Mouse (Mus musculus) stomach, embryonic 15.5 days (tissue): Measurements from ENCODE around the gene Sept4. TPM values are rescaled to one million over a fixed set of nuclear protein-coding genes. Genes with fewer than 3 reads are reported as not detected.
A peak's percentile ranks its signal among the peaks of the same experiment; 100 is the strongest.

Experiments
- ATAC-seq: fragments of 200-750 bp; cut with Nextera tagmentation; 2 replicates; pipeline ENCODE4 v1.8.0; 2017; ENCODE audit warnings: low read depth, moderate number of reproducible peaks, moderate TSS enrichment; ENCODE audit not compliant: insufficient read depth, low FRiP score
- H3K27ac ChIP-seq: fragments of 300-500 bp; sonication (generic); 2 replicates; pipeline ENCODE4 v1.5.1; 2015; ENCODE audit warnings: mild to moderate bottlenecking, inconsistent platforms
- H3K27me3 ChIP-seq: fragments of 300-500 bp; sonication (generic); replicated peaks from 2 replicates; pipeline ENCODE4 v1.6.1; 2015; ENCODE audit warnings: inconsistent platforms
- H3K36me3 ChIP-seq: fragments of 300-500 bp; sonication (generic); 2 replicates; pipeline ENCODE4 v1.6.1; 2015; ENCODE audit warnings: inconsistent platforms
- H3K4me1 ChIP-seq: fragments of 300-500 bp; sonication (generic); 2 replicates; pipeline ENCODE4 v1.6.1; 2015; ENCODE audit warnings: inconsistent platforms
- H3K4me2 ChIP-seq: fragments of 300-500 bp; sonication (generic); 2 replicates; pipeline ENCODE4 v1.6.1; 2015; ENCODE audit warnings: mild to moderate bottlenecking, inconsistent platforms
- H3K4me3 ChIP-seq: fragments of 300-500 bp; sonication (generic); replicated peaks from 2 replicates; pipeline ENCODE4 v1.5.1; 2015; ENCODE audit warnings: inconsistent platforms
- H3K9ac ChIP-seq: fragments of 300-500 bp; sonication (generic); 2 replicates; pipeline ENCODE4 v1.6.1; 2015; ENCODE audit warnings: inconsistent platforms
- H3K9me3 ChIP-seq: fragments of 300-500 bp; sonication (generic); 2 replicates; pipeline ENCODE4 v1.6.1; 2016; ENCODE audit warnings: inconsistent platforms
- WGBS: fragments of 180-500 bp; shearing (Covaris S2); methylation state at CpG from one replicate; pipeline ENCODE4 v1.1.7; 2015; 5-methylcytosine and 5-hydroxymethylcytosine counted together
- polyA plus RNA-seq: library from polyadenylated mRNA; unstranded; fragments of >200 nt; fragmentation: Nextera tagmentation; extraction: Ambion mirVana; gene quantifications from 2 replicates; pipeline ENCODE4 v1.2.1, GENCODE M21; 2015

Gene Sept4
- polyA plus RNA-seq, 1 experiment from 2014 or later: 22.2 TPM

- Histone ChIP-seq H3K27me3 (no peaks in the 10 kb centered on the region), H3K36me3 (peaks cover 76% of the 10 kb centered on the region), H3K4me1 (no peaks in the 10 kb centered on the region), H3K9me3 (no peaks in the 10 kb centered on the region), H3K4me3 (no peak overlapping the region), H3K4me2 (no peak overlapping the region), H3K27ac (no peak overlapping the region), H3K9ac (no peak overlapping the region)
- ATAC-seq: no peak
- WGBS: 82% methylated on average over 7 of the region's 7 CpGs
These were observed 45.3 kb downstream of the Sept4 start for GRCm38 (mm10) chr11:87613972-87614371.

- 89% methylated on average over 5 of the region's 5 CpGs for WGBS
- Histone ChIP-seq H3K4me1 (no peaks in the 10 kb centered on the region), H3K27me3 (no peaks in the 10 kb centered on the region), H3K4me3 (no peak overlapping the region), H3K9ac (no peak overlapping the region), H3K36me3 (peaks cover 70% of the 10 kb centered on the region), H3K27ac (no peak overlapping the region), H3K9me3 (no peaks in the 10 kb centered on the region), H3K4me2 (no peak overlapping the region)
- ATAC-seq: no peak
These were observed 46.8 kb downstream of the Sept4 start for GRCm38 (mm10) chr11:87615551-87615950.

GRCm38 (mm10) chr11:87615952-87616351 is 47.2 kb downstream of the Sept4 start:
- Histone ChIP-seq H3K9me3 (no peaks in the 10 kb centered on the region), H3K36me3 (peaks cover 68% of the 10 kb centered on the region), H3K9ac (no peak overlapping the region), H3K4me3 (no peak overlapping the region), H3K27me3 (no peaks in the 10 kb centered on the region), H3K4me1 (no peaks in the 10 kb centered on the region), H3K4me2 (no peak overlapping the region), H3K27ac (no peak overlapping the region)
- WGBS: 97% methylated on average over 2 of the region's 2 CpGs
- ATAC-seq: no peak

GRCm38 (mm10) chr11:87616790-87617474 is 48.2 kb downstream of the Sept4 start, which contains the start of gene Hsf5:
Hsf5 (plus strand) TSS chr11:87617164.
- 86% methylated on average over 69 of the region's 69 CpGs for WGBS
- Histone ChIP-seq H3K4me1 (no peaks in the 10 kb centered on the region), H3K4me2 (no peak within 1 kb of the TSS), H3K9ac (no peak within 1 kb of the TSS), H3K27ac (no peak within 1 kb of the TSS), H3K9me3 (no peaks in the 10 kb centered on the region), H3K36me3 (peaks cover 58% of the 10 kb centered on the region), H3K4me3 (no peak within 1 kb of the TSS), H3K27me3 (no peaks in the 10 kb centered on the region)
- ATAC-seq: no peak

GRCm38 (mm10) chr11:87617606-87618005 is 48.9 kb downstream of the Sept4 start:
- H3K27me3 ChIP-seq: no peaks in the 10 kb centered on the region
- H3K4me1 ChIP-seq: no peaks in the 10 kb centered on the region
- H3K9me3 ChIP-seq: no peaks in the 10 kb centered on the region
- no peak overlapping the region for H3K4me3 ChIP-seq
- H3K9ac ChIP-seq: no peak overlapping the region
- H3K4me2 ChIP-seq: no peak overlapping the region
- ATAC-seq: no peak
- peaks cover 51% of the 10 kb centered on the region for H3K36me3 ChIP-seq
- 94% methylated on average over 25 of the region's 32 CpGs for WGBS
- H3K27ac ChIP-seq: no peak overlapping the region

GRCm38 (mm10) chr11:87623160-87623559 is 54.5 kb downstream of the Sept4 start:
- Histone ChIP-seq H3K36me3 (peaks cover 8% of the 10 kb centered on the region), H3K4me2 (no peak overlapping the region), H3K9me3 (no peaks in the 10 kb centered on the region), H3K27ac (no peak overlapping the region), H3K4me1 (no peaks in the 10 kb centered on the region), H3K4me3 (no peak overlapping the region), H3K27me3 (no peaks in the 10 kb centered on the region), H3K9ac (no peak overlapping the region)
- ATAC-seq: no peak
- WGBS: 69% methylated on average over 4 of the region's 4 CpGs

- Histone ChIP-seq H3K27me3 (no peaks in the 10 kb centered on the region), H3K9me3 (no peaks in the 10 kb centered on the region), H3K27ac (no peak overlapping the region), H3K4me2 (no peak overlapping the region), H3K4me1 (no peaks in the 10 kb centered on the region), H3K4me3 (no peak overlapping the region), H3K36me3 (no peaks in the 10 kb centered on the region), H3K9ac (no peak overlapping the region)
- WGBS: 21% methylated on average over 10 of the region's 10 CpGs
- ATAC-seq: no peak
These were observed 61.2 kb downstream of the Sept4 start for GRCm38 (mm10) chr11:87629859-87630258.

- peak overlapping the region; percentile 77 for H3K9ac ChIP-seq
- 17% methylated on average over 2 of the region's 2 CpGs for WGBS
These were observed 70.1 kb downstream of the Sept4 start for GRCm38 (mm10) chr11:87638793-87639192.

GRCm38 (mm10) chr11:87639206-87639605 is 70.5 kb downstream of the Sept4 start:
- Histone ChIP-seq H3K9me3 (no peaks in the 10 kb centered on the region), H3K36me3 (no peaks in the 10 kb centered on the region), H3K4me2 (peak overlapping the region; percentile 84), H3K27ac (peak overlapping the region; percentile 51; the same call in 1 of the 2 replicates), H3K27me3 (no peaks in the 10 kb centered on the region), H3K9ac (peak overlapping the region; percentile 77), H3K4me1 (peaks cover 5% of the 10 kb centered on the region; the same call in 1 of the 2 replicates), H3K4me3 (peak overlapping the region; percentile 48)
- under 1% methylated on average over 29 of the region's 29 CpGs for WGBS
- peak; percentile 82 for ATAC-seq

More at GRCm38 (mm10) chr11:87638793-87639192, 70.1 kb downstream of the Sept4 start:
- H3K9me3 ChIP-seq: no peaks in the 10 kb centered on the region
- H3K4me2 ChIP-seq: peak overlapping the region; percentile 84
- H3K36me3 ChIP-seq: no peaks in the 10 kb centered on the region
- ATAC-seq: no peak
- H3K4me3 ChIP-seq: peak overlapping the region; percentile 48
- H3K27me3 ChIP-seq: no peaks in the 10 kb centered on the region
- H3K4me1 ChIP-seq: peaks cover 5% of the 10 kb centered on the region; the same call in 1 of the 2 replicates
- H3K27ac ChIP-seq: peak overlapping the region; percentile 51; the same call in 1 of the 2 replicates

Other genes starting within 250 kb of the Sept4 start
- 1.9 and 2.4 TPM in 2 replicates for gene Ppm1e, start 209.9 kb upstream of the Sept4 start, polyA plus RNA-seq
- gene Rad51c, start 163.9 kb upstream of the Sept4 start, polyA plus RNA-seq: 6.3 and 6.5 TPM in 2 replicates
- gene Tex14, start 163.8 kb upstream of the Sept4 start, polyA plus RNA-seq: 0.46 and 0.59 TPM in 2 replicates
- not detected in 2 replicates for gene Gm11492, start 2.2 kb upstream of the Sept4 start, polyA plus RNA-seq
- gene Mtmr4, start 23.3 kb downstream of the Sept4 start, polyA plus RNA-seq: 25.6 and 26.5 TPM in 2 replicates
- 0.26 and 0.31 TPM in 2 replicates for gene Hsf5, start 48.3 kb downstream of the Sept4 start, polyA plus RNA-seq
- 14.0 and 14.5 TPM in 2 replicates for gene Rnf43, start 93.8 kb downstream of the Sept4 start, polyA plus RNA-seq
- 118 and 127 TPM in 2 replicates for gene Supt4a, start 168.6 kb downstream of the Sept4 start, polyA plus RNA-seq
- gene Tspoap1, start 191.6 kb downstream of the Sept4 start, polyA plus RNA-seq: 2.0 and 2.8 TPM in 2 replicates
- 11.1 and 23.1 TPM in 2 replicates for gene Mpo, start 224.7 kb downstream of the Sept4 start, polyA plus RNA-seq